Mouse (Mus musculus) B cell, adult 62 days (primary cell): ENCODE results near the gene Pif1. TPM values are rescaled to one million over a fixed set of nuclear protein-coding genes. Genes with fewer than 3 reads are reported as not detected.

ENCODE experiments used
- total RNA-seq: library from RNA; stranded (reverse); gene quantifications from 4 replicates; pipeline ENCODE4 v1.2.4, GENCODE M21; 2023

Pif1 gene
- total RNA-seq: 0.23 to 0.88 TPM (median 0.32 TPM) in 4 replicates

GRCm38 (mm10) chr9:65586406-65587269 is at the start of gene Pif1:
Gene Pif1 (plus strand): TSS chr9:65587160.

GRCm38 (mm10) chr9:65579781-65580371 is 7.1 kb upstream of the Pif1 start, which contains the start of gene Plekho2:
Gene Plekho2 (minus strand): TSS chr9:65580040.

GRCm38 (mm10) chr9:65629025-65629766 is 42.2 kb downstream of the Pif1 start, which contains the start of gene Rbpms2:
Gene Rbpms2 (plus strand): TSS chr9:65629648.

Other genes with a start within 250 kb of the Pif1 start
- gene Pdcd7, start 241.1 kb upstream of the Pif1 start, total RNA-seq: 19.6 to 21.9 TPM (median 21.1 TPM) in 4 replicates
- 0.81 to 1.6 TPM (median 1.3 TPM) in 3 of 4 replicates, not detected in the other for gene Ubap1l, start 226.1 kb upstream of the Pif1 start, total RNA-seq
- not detected in 4 replicates for gene Kbtbd13, start 195.5 kb upstream of the Pif1 start, total RNA-seq
- 0.23 TPM in 1 of 4 replicates, not detected in the others for gene Rasl12, start 188.7 kb upstream of the Pif1 start, total RNA-seq
- gene Slc51b, start 164.2 kb upstream of the Pif1 start, total RNA-seq: not detected in 4 replicates
- gene Mtfmt, start 151.4 kb upstream of the Pif1 start, total RNA-seq: 19.5 to 21.8 TPM (median 21.1 TPM) in 4 replicates
- gene Spg21, start 126.2 kb upstream of the Pif1 start, total RNA-seq: 56.7 to 67.0 TPM (median 61.1 TPM) in 4 replicates
- gene Ankdd1a, start 67.0 kb upstream of the Pif1 start, total RNA-seq: 0.66 TPM in 1 of 4 replicates, not detected in the others
- 196 to 216 TPM (median 203 TPM) in 4 replicates for gene Plekho2, start 7.1 kb upstream of the Pif1 start, total RNA-seq
- gene Rbpms2, start 42.5 kb downstream of the Pif1 start, total RNA-seq: 0.42 to 1.1 TPM in 2 of 4 replicates, not detected in the others
- gene Oaz2, start 80.8 kb downstream of the Pif1 start, total RNA-seq: 23.9 to 31.3 TPM (median 30.7 TPM) in 4 replicates
- gene Zfp609, start 240.4 kb downstream of the Pif1 start, total RNA-seq: 16.8 to 23.4 TPM (median 20.0 TPM) in 4 replicates